Mouse (Mus musculus) limb, embryonic 12.5 days (tissue): ENCODE data around the gene Utp14a. TPM values are rescaled to one million over a fixed set of nuclear protein-coding genes. Genes with fewer than 3 reads are reported as not detected.
A peak's percentile ranks its signal among the peaks of the same experiment; 100 is the strongest.
"Not testable (repeated sequence)": the region's sequence is repeated elsewhere in the genome, so short reads cannot be mapped to it uniquely, and the experiment has no call there.

ENCODE experiments used
- ATAC-seq: fragments of 200-750 bp; cut with Nextera tagmentation; 2 replicates; pipeline ENCODE4 v1.8.0; 2017; ENCODE audit warnings: low read depth, moderate TSS enrichment; ENCODE audit not compliant: insufficient number of reproducible peaks, insufficient read depth, low FRiP score, low TSS enrichment
- H3K27ac ChIP-seq: fragments of 300-500 bp; sonication (generic); 2 replicates; pipeline ENCODE4 v1.5.1; 2016; ENCODE audit warnings: mild to moderate bottlenecking, moderate library complexity
- H3K27me3 ChIP-seq: fragments of 300-500 bp; sonication (generic); 2 replicates; pipeline ENCODE4 v1.6.1; 2016; ENCODE audit warnings: mild to moderate bottlenecking, moderate library complexity
- H3K36me3 ChIP-seq: fragments of 300-500 bp; sonication (generic); 2 replicates; pipeline ENCODE4 v1.6.1; 2016; ENCODE audit warnings: mild to moderate bottlenecking, moderate library complexity
- H3K4me1 ChIP-seq: fragments of 300-500 bp; sonication (generic); replicated peaks from 2 replicates; pipeline ENCODE4 v1.6.1; 2016
- H3K4me2 ChIP-seq: fragments of 300-500 bp; sonication (generic); 2 replicates; pipeline ENCODE4 v1.6.1; 2016; ENCODE audit warnings: mild to moderate bottlenecking, moderate library complexity
- H3K4me3 ChIP-seq: fragments of 300-500 bp; sonication (generic); replicated peaks from 2 replicates; pipeline ENCODE4 v1.5.1; 2016; ENCODE audit warnings: mild to moderate bottlenecking
- H3K9ac ChIP-seq: fragments of 300-500 bp; sonication (generic); replicated peaks from 2 replicates; pipeline ENCODE4 v1.6.1; 2016; ENCODE audit warnings: mild to moderate bottlenecking, moderate library complexity
- H3K9me3 ChIP-seq: fragments of 300-500 bp; sonication (generic); 2 replicates; pipeline ENCODE4 v1.6.1; 2016; ENCODE audit warnings: mild to moderate bottlenecking, moderate library complexity
- WGBS: fragments of 180-500 bp; shearing (Covaris S2); methylation state at CpG from one replicate; pipeline ENCODE4 v1.1.7; 2016; 5-methylcytosine and 5-hydroxymethylcytosine counted together
- polyA plus RNA-seq: library from polyadenylated mRNA; unstranded; fragments of >200 nt; fragmentation: Nextera tagmentation; extraction: Ambion mirVana; gene quantifications from 2 replicates; pipeline ENCODE4 v1.2.1, GENCODE M21; 2016

Gene Utp14a
- 23.2 and 23.7 TPM in 2 replicates for polyA plus RNA-seq

DNA sequence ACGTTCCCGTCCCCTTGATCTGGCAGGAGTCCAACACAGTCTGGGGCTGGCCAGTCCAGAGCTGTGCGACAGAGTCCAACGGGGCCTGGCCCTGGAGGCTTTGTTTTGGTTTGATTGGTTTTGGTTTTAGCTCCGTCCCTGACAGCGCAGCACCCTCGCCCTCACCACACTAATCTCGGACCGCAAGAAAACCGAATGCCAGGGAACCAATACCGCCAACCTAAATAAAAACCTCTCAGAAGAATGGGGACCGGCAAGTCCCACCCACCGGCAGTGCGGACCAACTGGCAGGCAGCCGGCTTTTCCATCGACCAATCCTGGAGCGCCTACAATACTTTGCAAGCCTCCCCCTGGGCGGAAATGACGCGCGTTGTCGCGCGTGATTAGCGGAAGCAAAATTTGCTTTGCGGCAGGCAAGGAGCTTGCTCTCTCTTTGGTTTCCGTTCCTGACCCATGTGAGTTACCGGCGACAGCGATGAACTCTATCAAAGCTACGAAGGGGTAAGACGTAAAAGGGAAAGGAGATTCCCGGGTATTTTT lies at the start of gene Utp14a:
TSS of gene Utp14a (plus strand) at position 395 of the 540 bp plus-strand sequence.
- H3K9me3 ChIP-seq, result no peaks in the 10 kb centered on the region
- ATAC-seq, result peak; percentile 97
- peak within 1 kb of the TSS; percentile 53 for H3K4me3 ChIP-seq
- no peaks in the 10 kb centered on the region for H3K27me3 ChIP-seq
- H3K9ac ChIP-seq, result peak within 1 kb of the TSS; percentile 44
- peak within 1 kb of the TSS; percentile 56 for H3K4me2 ChIP-seq
- WGBS, result 9% methylated on average over 33 of the region's 33 CpGs
- H3K27ac ChIP-seq, result peak within 1 kb of the TSS; percentile 85
- peaks cover 15% of the 10 kb centered on the region for H3K36me3 ChIP-seq
- H3K4me1 ChIP-seq, result 0 out of 2 replicates have a peak, but pooled peaks cover 4% of the 10 kb centered on the region

DNA sequence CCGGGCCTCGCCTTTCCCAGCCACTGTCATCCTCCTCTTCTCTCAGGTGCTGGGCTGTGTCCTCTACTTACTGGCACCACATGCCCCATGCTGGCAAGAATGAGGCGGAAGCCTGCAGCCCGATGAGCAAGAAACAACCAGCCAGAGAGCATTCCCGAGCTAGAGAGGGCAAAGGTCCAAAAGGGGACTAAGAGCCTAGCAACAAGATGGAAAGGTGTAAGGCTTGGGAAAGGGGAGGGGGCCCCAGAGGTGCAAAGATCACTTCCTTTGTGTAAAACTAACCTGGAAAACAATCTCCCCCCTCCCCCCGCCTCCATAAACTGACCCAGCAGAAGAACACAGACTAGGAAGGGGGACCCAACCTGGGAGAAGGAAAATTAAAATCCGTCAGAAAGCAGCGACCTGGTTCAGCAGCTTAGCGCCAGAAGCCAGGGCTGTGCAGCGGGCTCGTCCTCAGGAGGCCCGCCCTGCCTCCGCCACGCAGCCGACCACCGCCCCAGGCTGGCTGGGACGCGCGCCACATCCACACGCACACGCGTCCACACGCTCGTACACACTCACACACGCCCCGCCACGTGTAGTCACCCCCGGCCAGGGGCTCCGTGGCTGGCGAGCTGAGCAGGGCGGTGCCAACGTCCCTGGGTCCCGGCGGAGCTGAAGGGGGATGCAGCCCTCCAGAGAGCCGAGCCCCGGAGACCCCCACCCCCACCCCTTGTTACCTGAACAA lies 48.7 kb upstream of the Utp14a start:
- H3K27ac ChIP-seq, result peak overlapping the region; percentile 56; the same call in 1 of the 2 replicates
- peaks cover 4% of the 10 kb centered on the region for H3K27me3 ChIP-seq
- no peaks in the 10 kb centered on the region for H3K4me1 ChIP-seq
- WGBS, result 7% methylated on average over 36 of the region's 36 CpGs
- no peaks in the 10 kb centered on the region for H3K9me3 ChIP-seq
- H3K4me3 ChIP-seq, result peak overlapping the region; percentile 60
- peak overlapping the region; percentile 60 for H3K4me2 ChIP-seq
- peak overlapping the region; percentile 68 for H3K9ac ChIP-seq
- ATAC-seq, result peak; percentile 91
- H3K36me3 ChIP-seq, result no peaks in the 10 kb centered on the region; the same call in 1 of the 2 replicates

DNA sequence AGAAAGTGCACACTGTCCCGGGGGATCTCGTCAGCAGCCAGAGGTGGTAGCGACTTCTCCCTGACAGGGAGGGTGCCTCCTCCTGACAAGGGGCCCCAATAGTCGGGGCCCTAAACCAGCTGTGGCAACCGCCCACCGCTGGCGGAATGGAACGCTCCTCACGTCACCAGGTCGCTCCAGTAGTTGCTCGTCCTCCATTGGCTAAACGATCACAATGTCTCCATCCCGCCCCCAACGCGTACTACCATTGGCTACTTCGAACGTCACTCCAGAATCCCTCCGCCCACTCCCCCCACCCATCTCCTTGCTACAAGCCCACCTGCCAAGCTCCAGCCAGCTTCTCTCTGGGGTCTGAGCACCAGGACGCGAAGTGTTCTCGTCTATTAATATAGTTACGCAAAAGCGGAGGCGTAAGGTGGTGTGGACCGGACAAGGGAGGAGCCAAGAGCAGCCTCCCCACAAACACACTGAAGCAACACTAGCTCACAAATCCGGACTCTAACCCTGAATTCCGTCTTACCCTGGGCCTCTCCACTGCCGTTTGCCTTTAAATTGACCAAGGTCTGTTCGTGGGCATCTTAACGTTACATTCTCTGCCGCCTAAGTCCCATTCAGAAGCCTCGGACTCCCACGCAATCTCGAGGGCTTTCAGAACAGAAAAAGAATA lies 48.0 kb upstream of the Utp14a start, which contains the start of gene Zdhhc9:
TSS of gene Zdhhc9 (minus strand) at position 360 of the 667 bp plus-strand sequence.
- Histone ChIP-seq H3K27ac (peak within 1 kb of the TSS; percentile 56; the same call in 1 of the 2 replicates), H3K4me2 (peak within 1 kb of the TSS; percentile 60), H3K4me1 (no peaks in the 10 kb centered on the region), H3K4me3 (peak within 1 kb of the TSS; percentile 60), H3K27me3 (peaks cover 4% of the 10 kb centered on the region), H3K9ac (peak within 1 kb of the TSS; percentile 68), H3K9me3 (no peaks in the 10 kb centered on the region), H3K36me3 (no peaks in the 10 kb centered on the region; the same call in 1 of the 2 replicates)
- ATAC-seq, result peak; percentile 99
- 27% methylated on average over 34 of the region's 34 CpGs for WGBS

DNA sequence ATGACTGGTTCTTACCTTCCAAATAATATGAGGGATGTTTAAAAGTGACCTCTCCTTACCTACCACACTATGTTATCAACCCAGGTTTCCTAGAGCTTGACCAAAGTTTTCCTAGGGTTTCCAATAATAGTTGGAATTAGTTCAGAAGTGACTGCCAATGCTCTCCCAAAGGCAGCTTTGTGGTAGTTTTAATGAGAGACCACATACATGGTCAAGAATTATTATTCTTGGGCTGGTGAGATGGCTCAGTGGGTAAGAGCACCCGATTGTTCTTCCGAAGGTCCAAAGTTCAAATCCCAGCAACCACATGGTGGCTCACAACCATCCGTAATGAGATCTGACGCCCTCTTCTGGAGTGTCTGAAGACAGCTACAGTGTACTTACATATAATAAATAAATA lies 46.9 kb upstream of the Utp14a start:
- H3K4me2 ChIP-seq, H3K4me1 ChIP-seq, H3K9me3 ChIP-seq, H3K9ac ChIP-seq, H3K36me3 ChIP-seq, H3K27me3 ChIP-seq, H3K27ac ChIP-seq, H3K4me3 ChIP-seq, ATAC-seq: not testable (repeated sequence)
- 68% methylated on average over 4 of the region's 4 CpGs for WGBS

DNA sequence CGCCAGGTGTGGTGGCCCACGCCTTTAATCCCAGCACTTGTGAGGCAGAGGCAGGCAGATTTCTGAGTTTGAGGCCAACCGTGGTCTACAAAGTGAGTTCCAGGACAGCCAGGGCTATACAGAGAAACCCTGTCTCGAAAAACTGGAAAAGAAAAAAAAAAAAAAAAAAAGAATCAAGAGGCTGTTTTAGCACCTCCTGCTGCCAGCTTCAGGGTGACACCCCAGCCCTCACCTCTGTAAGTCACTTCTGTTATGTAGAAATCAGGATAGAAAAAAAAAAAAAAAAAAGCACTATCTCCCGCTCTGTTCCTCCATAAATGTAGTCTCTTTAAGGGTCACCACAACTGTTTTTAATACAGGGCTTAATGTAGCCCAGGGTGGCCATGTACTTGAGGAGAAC lies 37.2 kb upstream of the Utp14a start:
- 67% methylated on average over 5 of the region's 5 CpGs for WGBS
- Histone ChIP-seq H3K27ac (no peak overlapping the region), H3K9me3 (no peaks in the 10 kb centered on the region), H3K4me1 (no peaks in the 10 kb centered on the region), H3K4me2 (no peak overlapping the region), H3K4me3 (no peak overlapping the region), H3K27me3 (no peaks in the 10 kb centered on the region), H3K36me3 (no peaks in the 10 kb centered on the region), H3K9ac (no peak overlapping the region)
- ATAC-seq, result no peak

DNA sequence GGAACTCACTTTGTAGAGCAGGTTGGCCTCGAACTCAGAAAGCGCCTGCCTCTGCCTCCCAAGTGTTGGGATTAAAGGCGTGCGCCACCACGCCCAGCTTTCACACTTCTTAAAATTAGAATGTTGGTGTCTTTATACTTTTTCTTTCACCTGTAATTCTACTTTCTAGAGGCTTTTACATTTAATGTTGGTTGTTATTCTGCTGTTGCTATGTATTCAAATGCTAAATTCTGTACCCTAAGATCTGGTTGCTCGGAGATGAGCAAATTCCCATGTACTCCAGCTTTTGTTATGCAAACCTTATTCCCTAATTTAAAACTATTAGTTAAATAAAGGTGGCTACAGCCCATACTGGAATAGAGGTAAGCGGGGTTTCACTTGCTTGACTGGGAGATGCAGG lies 34.0 kb upstream of the Utp14a start:
- no peak overlapping the region for H3K4me2 ChIP-seq
- H3K4me1 ChIP-seq, result no peaks in the 10 kb centered on the region
- H3K9me3 ChIP-seq, result no peaks in the 10 kb centered on the region
- 83% methylated on average over 7 of the region's 7 CpGs for WGBS
- H3K36me3 ChIP-seq, result no peaks in the 10 kb centered on the region
- H3K4me3 ChIP-seq, result no peak overlapping the region
- no peaks in the 10 kb centered on the region for H3K27me3 ChIP-seq
- no peak overlapping the region for H3K9ac ChIP-seq
- H3K27ac ChIP-seq, result no peak overlapping the region
- ATAC-seq, result no peak

DNA sequence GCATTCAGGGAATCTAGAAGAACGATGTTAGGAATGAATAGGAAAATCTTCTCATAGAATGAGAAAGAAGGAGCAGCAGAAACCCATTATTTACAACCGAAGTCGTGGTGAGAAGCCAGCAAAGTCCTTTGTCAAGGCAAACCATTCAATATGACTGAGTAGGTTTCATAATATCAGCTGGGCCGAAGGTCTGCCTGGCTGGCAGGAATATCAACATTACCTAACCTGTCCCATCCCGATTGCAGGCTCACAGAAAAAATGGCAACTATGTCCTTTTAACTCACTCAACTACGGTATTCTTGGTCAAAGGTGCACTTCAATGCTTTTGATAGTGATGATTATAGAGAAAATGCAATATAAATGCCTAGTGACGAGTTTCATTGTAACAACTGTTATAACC lies 30.4 kb upstream of the Utp14a start:
- no peak overlapping the region for H3K9ac ChIP-seq
- H3K4me3 ChIP-seq, result no peak overlapping the region
- no peaks in the 10 kb centered on the region for H3K4me1 ChIP-seq
- H3K9me3 ChIP-seq, result no peaks in the 10 kb centered on the region
- no peaks in the 10 kb centered on the region for H3K27me3 ChIP-seq
- H3K27ac ChIP-seq, result no peak overlapping the region
- no peaks in the 10 kb centered on the region for H3K36me3 ChIP-seq
- WGBS, result 87% methylated on average over 7 of the region's 7 CpGs
- ATAC-seq, result no peak
- H3K4me2 ChIP-seq, result no peak overlapping the region

DNA sequence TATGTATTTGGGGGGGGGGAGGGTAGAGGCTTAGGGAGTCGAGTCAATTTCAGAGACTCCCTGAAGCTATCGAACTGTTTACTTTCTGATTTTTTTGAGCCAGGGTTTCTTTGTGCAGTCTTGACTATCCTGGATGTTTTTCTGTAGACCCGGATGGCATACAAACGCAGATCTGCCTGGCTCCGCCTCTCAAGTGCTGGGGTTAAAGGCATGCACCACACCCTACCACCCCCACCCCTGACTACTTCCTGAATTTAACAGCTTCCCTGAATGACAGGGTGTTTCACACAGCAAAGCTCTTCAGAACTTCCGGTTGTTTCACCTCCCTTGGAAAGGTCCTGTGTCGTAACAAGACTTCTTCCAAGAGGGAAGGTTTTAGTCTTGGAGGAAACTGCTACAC lies 22.2 kb upstream of the Utp14a start:
- no peaks in the 10 kb centered on the region for H3K9me3 ChIP-seq
- H3K36me3 ChIP-seq, result no peaks in the 10 kb centered on the region
- no peak overlapping the region for H3K4me3 ChIP-seq
- WGBS, result 56% methylated on average over 7 of the region's 7 CpGs
- no peaks in the 10 kb centered on the region for H3K4me1 ChIP-seq
- no peaks in the 10 kb centered on the region for H3K27me3 ChIP-seq
- H3K9ac ChIP-seq, result no peak overlapping the region
- ATAC-seq, result no peak
- no peak overlapping the region for H3K4me2 ChIP-seq
- no peak overlapping the region for H3K27ac ChIP-seq

DNA sequence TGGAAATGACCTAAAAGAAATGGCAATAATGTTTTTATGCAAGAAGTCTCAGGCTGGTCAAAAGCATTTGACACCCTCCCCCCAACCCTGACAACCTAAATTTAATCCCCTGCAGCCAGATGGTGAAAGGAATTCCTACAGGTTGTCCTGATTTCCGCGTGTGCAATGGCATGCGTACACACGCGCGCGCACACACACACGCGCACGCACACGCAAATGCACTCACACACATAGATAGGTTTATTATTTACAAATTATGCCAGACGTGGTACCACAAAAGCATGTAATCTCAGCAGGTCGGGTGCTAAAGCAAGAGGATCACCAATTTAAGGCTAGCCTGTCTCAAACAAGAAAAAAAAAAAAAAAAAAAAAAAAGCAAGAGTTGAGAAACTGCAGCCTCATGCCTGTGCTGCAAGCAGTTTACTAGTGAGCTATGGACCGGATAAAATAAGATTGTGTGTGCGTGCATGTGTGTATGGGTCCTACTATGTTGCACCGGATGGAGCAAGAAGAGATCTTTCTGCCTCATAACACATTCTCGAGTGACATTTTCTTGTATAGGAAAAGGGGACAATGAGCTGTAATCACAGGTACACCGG lies 733 bp upstream of the Utp14a start:
- Histone ChIP-seq H3K9ac (peak overlapping the region; percentile 44), H3K27ac (peak overlapping the region; percentile 85), H3K4me2 (peak overlapping the region; percentile 56), H3K36me3 (peaks cover 10% of the 10 kb centered on the region; the same call in 1 of the 2 replicates), H3K4me3 (peak overlapping the region; percentile 53), H3K4me1 (0 out of 2 replicates have a peak, but pooled peaks cover 4% of the 10 kb centered on the region), H3K27me3 (no peaks in the 10 kb centered on the region), H3K9me3 (no peaks in the 10 kb centered on the region)
- 0 out of 2 replicates have a peak, but pooled peaks have one; percentile 52 for ATAC-seq
- WGBS, result 20% methylated on average over 18 of the region's 18 CpGs

DNA sequence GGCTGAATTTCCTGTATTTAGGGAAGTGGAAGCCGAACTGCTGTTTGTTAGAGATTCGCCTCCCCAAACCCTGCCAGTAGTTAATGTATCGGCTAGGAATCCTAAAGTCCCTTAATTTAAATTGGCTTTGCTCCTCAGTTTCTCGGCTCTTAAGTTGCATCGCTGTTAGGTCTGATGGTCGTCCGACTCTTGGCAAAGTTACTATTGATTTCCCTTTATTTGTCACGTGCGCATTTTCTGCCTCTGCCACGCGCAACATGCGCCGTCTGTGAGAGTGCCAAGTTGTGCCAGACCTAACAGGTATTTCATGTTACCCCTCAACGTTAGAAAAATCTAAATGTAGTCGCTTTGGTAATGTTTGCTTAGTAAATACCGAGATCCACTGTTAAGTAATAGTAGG lies 349 bp downstream of the Utp14a start:
- Histone ChIP-seq H3K27me3 (no peaks in the 10 kb centered on the region), H3K36me3 (peaks cover 19% of the 10 kb centered on the region), H3K9ac (peak overlapping the region; percentile 37; the same call in 1 of the 2 replicates), H3K9me3 (no peaks in the 10 kb centered on the region), H3K4me1 (0 out of 2 replicates have a peak, but pooled peaks cover 4% of the 10 kb centered on the region), H3K4me2 (peak overlapping the region; percentile 56), H3K4me3 (peak overlapping the region; percentile 53), H3K27ac (no peak overlapping the region)
- ATAC-seq, result no peak
- 7% methylated on average over 16 of the region's 16 CpGs for WGBS

DNA sequence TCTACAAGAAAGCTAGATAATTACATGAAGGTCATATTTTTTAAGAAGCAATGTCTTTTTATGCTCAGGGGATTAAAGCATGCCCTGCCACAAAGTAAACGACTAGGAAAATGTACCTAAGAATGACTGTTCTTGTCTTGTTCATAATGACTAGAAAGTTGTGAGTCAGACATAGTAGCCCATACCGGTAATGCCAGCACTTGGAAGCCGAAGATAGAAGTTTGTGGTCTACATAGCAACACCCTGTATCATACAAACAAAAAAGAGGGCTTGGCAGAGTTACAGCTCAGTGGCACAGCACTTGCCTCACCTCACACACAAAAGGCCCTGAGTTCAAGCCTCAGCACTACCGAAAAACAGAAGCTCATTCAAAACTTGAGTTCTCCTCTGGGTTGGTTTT lies 15.0 kb downstream of the Utp14a start:
- Histone ChIP-seq H3K27me3 (no peaks in the 10 kb centered on the region; the same call in 1 of the 2 replicates), H3K36me3 (peaks cover 22% of the 10 kb centered on the region), H3K4me2 (no peak overlapping the region), H3K9ac (no peak overlapping the region), H3K9me3 (no peaks in the 10 kb centered on the region), H3K27ac (no peak overlapping the region), H3K4me1 (no peaks in the 10 kb centered on the region), H3K4me3 (no peak overlapping the region)
- WGBS, result 85% methylated on average over 4 of the region's 4 CpGs
- ATAC-seq, result no peak
